Mouse (Mus musculus) left cerebral cortex, postnatal 10 days (tissue): ENCODE data around the gene Foxi3. TPM values are rescaled to one million over a fixed set of nuclear protein-coding genes. Genes with fewer than 3 reads are reported as not detected.

ENCODE experiments used
- DNase-seq, 2 experiments: peaks; one replicate each; pipeline ENCODE4 v3.0.0; 2021 to 2022; ENCODE audit warnings: low spot score in 2 of 2, mixed read lengths in 1 of 2; ENCODE audit errors: extremely low spot score in 1 of 2
- intact Hi-C: fragments of 180-260 bp; cut with DNase I; formaldehyde crosslinking; loops from one replicate; pipeline ENCODE4 v1.15.1; 2025
- total RNA-seq, 2 experiments: library from RNA; stranded (reverse); gene quantifications; 2 replicates each; pipeline ENCODE4 v1.2.3; 2021

Foxi3 gene
- total RNA-seq, 2 experiments from 2014 or later = not detected

DNA sequence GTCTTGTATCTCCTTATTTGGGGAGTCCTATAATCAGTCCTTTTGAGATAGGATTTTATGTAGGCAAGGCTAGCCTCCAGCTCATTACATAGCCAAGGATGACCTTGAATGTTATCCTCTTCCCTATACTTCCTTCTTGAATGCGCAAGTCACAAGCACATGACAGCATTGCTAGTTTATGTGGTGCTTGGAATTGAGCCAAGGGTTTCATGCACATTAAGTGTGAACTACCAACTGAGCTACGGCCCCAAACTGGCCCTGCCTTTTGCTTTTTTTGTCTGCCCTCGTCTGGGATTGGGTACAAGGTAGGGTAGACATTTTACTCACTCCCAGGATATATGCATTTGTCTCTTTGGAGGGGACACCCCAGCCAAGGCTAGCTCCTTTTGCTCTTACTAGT lies 16.7 kb downstream of the Foxi3 start:
- intact Hi-C loops = no loop called here
- DNase-seq = no peak

- intact Hi-C loops = no loop called here
- DNase-seq = no peak
Observed at GRCm38 (mm10) chr6:70981036-70981435, 24.7 kb downstream of the Foxi3 start.

DNA sequence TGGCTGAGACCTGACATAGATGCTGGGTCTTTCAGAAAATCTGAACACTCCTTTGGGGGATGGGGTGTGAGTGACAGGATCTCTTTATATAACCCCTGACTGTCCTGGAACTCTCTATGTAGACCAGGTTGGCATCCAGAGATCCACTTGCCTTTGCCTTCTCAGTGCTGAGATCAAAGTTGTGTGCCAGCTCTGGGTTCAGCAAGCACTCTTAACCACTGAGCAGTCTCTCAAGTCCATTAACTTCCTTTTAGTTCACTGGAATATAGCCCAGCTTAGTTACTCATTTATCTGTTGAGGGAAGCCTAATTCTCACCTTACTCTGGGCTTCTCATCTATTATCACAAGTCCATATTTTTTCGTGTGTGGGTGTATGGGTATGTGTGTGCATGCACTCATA lies 26.1 kb downstream of the Foxi3 start:
- intact Hi-C loops = no loop called here
- DNase-seq = no peak

DNA sequence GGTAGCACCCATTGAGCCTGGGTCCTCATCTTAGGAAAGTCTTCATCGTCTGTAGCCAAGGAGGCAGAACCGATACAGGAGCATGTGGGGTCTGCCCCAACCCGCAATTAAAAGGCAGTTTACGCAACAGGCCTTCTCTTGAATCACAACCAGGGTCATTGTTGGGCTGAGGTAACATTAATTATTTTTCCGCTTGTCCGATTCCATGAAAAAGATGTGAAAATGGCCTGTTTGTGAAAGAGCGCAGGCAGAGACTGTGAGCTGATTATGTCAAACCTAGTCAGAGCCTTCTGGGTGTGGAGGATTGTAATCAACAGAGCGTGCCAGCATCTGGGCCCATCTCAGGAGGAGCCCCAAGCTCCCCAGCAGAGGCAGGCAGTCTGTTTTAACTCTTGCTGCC lies 30.4 kb downstream of the Foxi3 start:
- DNase-seq = no peak
- intact Hi-C loops = no loop called here

DNA sequence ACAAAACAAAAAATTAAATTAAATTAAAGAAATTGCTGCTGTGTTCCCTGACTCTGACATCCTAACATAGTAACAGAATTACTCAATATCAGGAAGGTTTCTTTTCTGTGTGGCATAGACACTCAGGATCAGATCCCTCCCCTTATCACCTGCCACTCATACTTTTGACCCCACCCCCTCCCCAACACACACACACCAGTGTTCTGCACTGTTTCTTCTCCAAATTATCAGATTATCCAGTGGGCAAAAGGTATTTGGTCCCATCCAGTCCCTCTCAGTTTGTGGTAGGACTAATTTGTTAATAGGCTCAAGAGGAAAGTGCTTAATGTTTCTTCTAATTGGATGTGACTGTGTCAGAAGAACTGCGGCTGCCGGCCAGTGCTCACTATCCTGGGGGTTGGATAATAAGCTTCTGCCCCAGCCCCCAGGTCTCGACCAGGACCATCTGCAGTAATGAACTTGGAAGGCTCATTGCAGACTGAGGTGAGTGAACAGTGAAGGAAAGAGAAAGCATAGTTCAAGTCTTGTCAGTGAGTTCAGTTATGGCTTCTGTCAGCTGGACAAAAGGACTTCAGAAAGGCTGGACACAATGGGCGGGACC lies 39.9 kb downstream of the Foxi3 start:
- intact Hi-C loops = no loop called here

GRCm38 (mm10) chr6:71002656-71003055 lies 46.3 kb downstream of the Foxi3 start:
- intact Hi-C loops = no loop called here
- no peak for DNase-seq

More for the DNA sequence above, 39.9 kb downstream of the Foxi3 start:
- no peak for DNase-seq

GRCm38 (mm10) chr6:71004161-71004560 lies 47.8 kb downstream of the Foxi3 start:
- DNase-seq = no peak
- intact Hi-C loops = no loop called here

Other genes starting within 250 kb of the Foxi3 start
- 10 to 100 TPM; 10.5 to 12.8 TPM for gene Rpia, start 164.3 kb upstream of the Foxi3 start, total RNA-seq
- 10 to 100 TPM; 17.8 to 20.2 TPM for gene Eif2ak3, start 112.0 kb upstream of the Foxi3 start, total RNA-seq
- gene Tex37, start 37.6 kb upstream of the Foxi3 start, total RNA-seq = not detected
- 1 to 10 TPM; 3.0 to 3.9 TPM for gene Thnsl2, start 187.9 kb downstream of the Foxi3 start, total RNA-seq
- gene Fabp1, start 243.3 kb downstream of the Foxi3 start, total RNA-seq = not detected